Mouse (Mus musculus): Measurements from ENCODE around the gene C2. TPM values are rescaled to one million over a fixed set of nuclear protein-coding genes. Genes with fewer than 3 reads are reported as not detected.

C2 gene
- 1.8 to 3.4 TPM (median 2.8 TPM) in 4 replicates for total RNA-seq (2023; ENCODE audit: inconsistent age)

DNA sequence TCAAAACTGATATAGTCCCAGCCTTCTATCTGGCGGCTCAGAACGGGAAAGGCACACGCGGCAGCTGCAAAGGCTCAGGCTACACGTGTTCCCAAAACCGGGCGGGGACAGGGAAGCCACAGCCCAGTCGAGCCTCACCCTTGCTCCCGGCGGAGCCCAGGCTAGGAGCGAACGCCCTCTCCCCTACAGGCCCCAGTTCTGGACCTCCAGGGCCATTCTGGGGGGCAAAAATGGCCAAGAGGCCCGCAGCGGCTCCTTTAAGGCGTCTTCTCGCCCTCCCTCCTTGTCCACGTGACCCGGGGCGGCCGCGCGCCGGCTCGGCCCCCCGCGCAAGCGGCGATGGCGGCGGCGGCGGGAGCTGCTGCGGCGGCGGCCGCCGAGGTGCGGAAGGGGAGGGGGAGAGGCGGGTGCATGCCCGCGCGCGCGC lies at the start of gene C2, which contains the start of gene Ehmt2:
C2 (minus strand) TSS at position 106 of the 427 bp plus-strand sequence.
Ehmt2 (plus strand) TSS at position 310 of the 427 bp plus-strand sequence.

DNA sequence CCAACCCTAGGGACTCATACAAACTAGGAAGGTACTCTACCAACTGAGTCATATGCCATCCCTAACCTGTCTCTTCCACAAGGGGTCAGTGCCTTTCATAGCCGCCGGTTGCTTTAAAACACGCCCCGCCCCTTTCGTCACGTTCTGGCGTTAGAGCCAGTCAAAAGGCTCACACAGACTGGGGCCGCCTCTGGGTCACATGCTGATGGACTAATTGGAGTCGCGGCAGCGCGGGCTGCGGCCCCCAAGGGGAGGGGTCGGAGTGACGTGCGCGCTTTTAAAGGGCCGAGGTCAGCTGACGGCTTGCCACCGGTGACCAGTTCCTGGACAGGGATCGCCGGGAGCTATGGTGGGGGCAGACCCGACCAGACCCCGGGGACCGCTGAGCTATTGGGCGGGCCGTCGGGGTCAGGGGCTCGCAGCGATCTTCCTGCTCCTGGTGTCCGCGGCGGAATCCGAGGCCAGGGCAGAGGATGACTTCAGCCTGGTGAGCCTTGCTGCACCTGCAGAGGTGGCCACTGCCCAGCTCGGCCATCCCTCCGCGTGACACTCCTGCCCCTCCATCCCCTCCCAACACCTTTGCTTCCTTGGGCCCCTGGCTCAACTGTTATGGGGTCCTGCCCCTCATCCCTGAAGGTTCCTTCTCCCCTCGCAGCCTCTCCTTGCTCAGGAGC lies 33.1 kb upstream of the C2 start, which contains the start of gene Neu1:
Neu1 (plus strand) TSS at position 193 of the 674 bp plus-strand sequence.

DNA sequence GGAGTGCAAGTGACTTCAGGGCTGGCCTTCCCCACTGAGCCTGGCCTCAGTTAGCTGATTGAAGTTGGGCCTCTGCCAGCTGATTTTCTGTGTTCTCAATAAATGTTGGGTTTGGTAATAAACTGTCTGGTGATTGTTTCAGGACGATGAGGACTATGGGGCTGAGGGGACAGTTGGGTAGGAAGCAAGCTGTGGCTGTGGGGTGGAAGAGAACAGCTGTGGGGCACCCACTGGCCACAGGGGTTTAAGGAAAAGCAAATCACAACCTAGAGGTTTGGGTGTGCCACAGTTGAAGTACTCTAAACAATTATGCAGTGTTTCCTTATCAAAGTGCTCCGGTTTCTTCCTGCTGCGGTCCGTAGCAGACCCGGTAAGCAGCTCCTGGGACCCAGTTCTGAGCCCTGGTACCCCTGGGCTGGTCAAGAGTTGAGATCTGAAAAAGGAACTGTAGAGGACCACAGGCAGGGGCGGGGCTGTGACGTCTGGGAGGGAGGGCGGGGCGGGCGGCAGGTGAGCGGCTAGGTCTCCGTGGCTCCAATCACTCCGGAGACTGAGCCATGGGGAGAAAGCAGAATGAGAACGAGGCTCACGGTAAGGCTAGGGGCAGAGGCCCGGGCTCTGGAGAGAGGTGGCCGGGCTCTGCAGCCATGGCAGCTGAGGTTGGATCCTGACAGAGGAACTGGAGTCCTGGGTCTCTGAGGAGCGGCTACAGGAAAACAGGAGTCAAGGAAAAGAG lies 16.0 kb upstream of the C2 start, which contains the start of gene Slc44a4:
Slc44a4 (plus strand) TSS at position 537 of the 736 bp plus-strand sequence.

DNA sequence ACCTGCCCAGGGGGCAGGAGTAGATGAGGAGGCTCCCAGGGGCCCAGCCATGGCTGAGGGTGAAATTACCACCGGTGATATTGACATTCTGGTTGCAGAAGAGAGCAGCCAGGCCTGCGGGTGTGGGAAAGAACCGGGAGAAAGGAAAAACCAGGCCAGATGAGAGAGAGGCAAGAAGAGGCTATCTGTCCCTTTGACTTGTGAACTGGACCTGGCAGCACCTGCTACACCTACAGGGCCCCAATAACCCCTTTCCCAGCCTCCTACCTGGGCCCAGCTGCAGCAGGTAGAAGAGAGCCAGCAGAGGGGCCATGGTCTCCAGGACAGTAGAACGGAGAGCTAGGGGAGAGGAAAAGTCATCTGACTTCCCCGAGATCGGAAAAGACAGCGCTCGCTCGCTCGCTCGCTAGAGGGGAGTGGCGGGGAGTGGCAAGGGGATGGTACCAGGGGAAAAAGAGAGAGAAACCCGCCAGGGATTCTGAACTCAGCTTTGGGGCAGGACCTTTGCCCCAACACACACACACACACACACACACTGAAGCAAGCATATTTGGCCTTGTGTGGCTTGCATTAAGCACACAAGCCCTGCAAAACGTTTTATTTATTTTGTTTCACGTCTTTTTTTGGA lies 16.3 kb downstream of the C2 start, which contains the start of gene Gm20547:
Gm20547 (minus strand) TSS at position 360 of the 628 bp plus-strand sequence.

DNA sequence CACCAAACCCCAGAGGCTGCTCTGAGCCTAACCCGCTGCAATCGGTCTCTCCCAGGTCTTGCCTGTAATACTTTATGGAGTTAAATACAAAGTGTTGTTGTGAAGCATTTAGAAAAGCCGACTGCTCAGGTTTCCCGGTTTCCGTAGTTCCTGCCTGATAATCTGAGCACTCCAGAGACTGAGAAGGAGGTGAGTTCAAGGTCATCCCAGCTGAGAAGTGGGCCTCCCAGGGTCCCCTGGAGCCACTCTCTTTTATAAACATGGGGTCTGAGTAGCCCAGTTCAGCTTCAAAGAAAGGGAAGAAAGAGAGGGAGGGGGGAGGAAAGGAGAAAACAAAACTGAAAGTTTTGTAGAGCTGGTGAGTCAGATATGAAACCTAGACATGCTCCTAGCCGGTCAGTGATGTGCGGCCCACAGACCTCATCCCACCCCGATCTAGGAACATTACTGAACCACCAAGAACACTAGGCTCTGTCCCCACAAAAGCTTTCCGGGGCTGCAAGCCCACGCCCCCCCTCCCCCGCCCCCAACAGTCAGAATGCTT lies 18.7 kb downstream of the C2 start, which contains the start of gene Zbtb12:
Zbtb12 (plus strand) TSS at position 148 of the 544 bp plus-strand sequence.

DNA sequence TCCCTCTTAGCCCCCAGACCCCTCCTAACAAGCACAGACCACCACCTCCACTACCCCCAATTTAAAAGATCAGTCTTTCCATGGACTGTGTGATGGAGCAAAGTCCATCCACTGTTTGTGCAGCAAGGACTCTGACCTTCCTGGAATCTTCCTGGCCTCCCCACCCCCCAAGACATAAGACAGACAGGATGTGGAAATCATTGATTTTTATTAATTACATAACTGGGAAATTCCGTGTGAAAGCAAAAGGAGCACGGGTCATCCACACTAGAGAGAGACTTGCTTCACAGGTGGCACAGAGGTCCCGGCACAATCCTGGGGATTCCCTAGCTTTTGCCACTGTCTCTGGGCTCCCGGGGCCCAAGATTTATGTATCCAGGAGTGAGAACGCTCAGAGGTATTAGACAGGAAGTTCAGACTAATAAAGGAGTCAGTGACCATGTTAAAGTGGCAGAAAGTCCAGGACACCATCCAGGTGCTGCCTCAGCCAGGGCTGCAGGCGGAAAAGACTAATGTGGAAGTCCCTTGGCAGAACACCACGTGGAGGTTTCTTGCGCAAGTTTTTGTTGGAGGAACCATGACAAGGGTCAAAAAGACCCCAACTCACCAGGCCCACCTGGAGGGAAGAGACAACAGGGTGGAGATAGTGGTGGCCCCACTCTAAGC lies 35.5 kb downstream of the C2 start, which contains the start of gene Cfb:
Cfb (minus strand) TSS at position 103 of the 666 bp plus-strand sequence.

DNA sequence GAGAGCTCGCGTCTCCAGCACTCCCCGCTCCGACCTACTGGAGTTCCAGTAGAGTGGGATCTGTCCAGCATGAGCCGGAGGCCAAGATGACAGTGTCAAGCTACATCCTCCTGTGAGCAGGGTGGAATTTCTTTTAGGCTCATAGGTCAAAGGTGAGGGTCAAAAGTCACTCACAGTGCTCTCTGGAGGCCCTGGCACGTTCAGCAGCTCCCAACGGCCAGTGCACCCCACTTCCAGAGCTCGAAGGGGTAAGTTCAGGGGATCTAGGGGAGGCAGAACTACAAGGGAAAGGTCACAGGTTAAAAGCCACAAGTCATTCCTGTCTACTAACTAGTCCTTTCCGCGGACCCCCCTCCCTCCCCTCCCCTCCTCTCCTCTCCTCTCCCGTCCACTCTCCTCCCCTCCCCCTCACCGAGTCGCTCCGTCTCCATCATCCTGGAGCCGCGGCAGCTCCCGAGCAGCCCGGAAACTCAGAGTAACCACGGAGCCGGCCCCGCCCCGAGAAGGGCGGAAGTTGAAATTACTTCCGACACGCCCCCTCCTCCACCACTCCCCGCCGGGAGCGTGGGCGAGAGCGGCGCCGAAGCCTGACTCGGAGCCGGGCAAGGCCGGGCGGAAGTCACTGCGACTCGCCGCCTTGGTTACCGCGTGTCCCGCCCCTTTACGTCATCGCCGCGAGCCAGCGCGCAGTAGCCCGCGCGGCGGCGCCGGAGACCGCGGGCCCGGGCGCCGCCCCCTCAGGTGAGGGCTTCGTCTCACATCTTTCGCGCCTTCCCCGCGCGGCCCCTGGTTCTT lies 48.1 kb downstream of the C2 start, which contains the start of the genes Skiv2l and Nelfe:
Skiv2l (minus strand) TSS at position 489 of the 795 bp plus-strand sequence.
Nelfe (plus strand) TSS at position 670 of the 795 bp plus-strand sequence.

DNA sequence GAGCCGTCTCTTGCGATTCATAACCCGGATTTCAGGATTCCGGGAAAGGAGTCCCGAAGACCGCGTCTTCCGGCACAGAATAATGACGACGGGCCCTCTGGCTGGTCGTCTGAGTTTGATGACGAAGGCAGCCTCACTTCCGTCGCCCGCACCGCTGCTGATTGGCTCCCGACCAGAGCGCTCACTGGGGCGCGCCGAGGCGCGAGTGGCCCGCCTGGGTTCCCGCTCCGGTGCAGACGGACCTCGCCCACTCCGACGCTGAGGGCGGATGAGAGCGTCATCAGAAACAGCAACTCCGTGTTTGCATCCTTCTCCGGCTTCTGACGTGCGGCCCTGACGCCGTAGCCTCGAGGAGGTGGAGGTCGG lies 61.2 kb downstream of the C2 start, which contains the start of the genes Stk19 and Dxo:
Stk19 (minus strand) TSS at position 90 of the 366 bp plus-strand sequence.
Dxo (plus strand) TSS at position 164 of the 366 bp plus-strand sequence.

Other genes starting within 250 kb of the C2 start
- 0.09 to 0.22 TPM (median 0.22 TPM) in 3 of 4 replicates, not detected in the other for gene Tnxb, start 227.7 kb downstream of the C2 start, total RNA-seq (2023; ENCODE audit: inconsistent age)
- 1.8 to 3.2 TPM (median 2.4 TPM) in 4 replicates for gene C4b, start 154.4 kb downstream of the C2 start, total RNA-seq (2023; ENCODE audit: inconsistent age)
- not detected in 4 replicates for gene Cyp21a1, start 93.7 kb downstream of the C2 start, total RNA-seq (2023; ENCODE audit: inconsistent age)
- 60.8 to 71.7 TPM (median 69.2 TPM) in 4 replicates for gene Stk19, start 61.3 kb downstream of the C2 start, total RNA-seq (2023; ENCODE audit: inconsistent age)
- gene Dxo, start 61.2 kb downstream of the C2 start, total RNA-seq (2023; ENCODE audit: inconsistent age), result 75.3 to 85.7 TPM (median 83.7 TPM) in 4 replicates
- 102 to 123 TPM (median 110 TPM) in 4 replicates for gene Skiv2l, start 48.1 kb downstream of the C2 start, total RNA-seq (2023; ENCODE audit: inconsistent age)
- gene Nelfe, start 47.9 kb downstream of the C2 start, total RNA-seq (2023; ENCODE audit: inconsistent age), result 33.5 to 41.3 TPM (median 38.0 TPM) in 4 replicates
- 0.54 TPM in 1 of 4 replicates, not detected in the others for gene Cfb, start 35.7 kb downstream of the C2 start, total RNA-seq (2023; ENCODE audit: inconsistent age)
- 11.1 to 11.4 TPM (median 11.2 TPM) in 4 replicates for gene Zbtb12, start 18.8 kb downstream of the C2 start, total RNA-seq (2023; ENCODE audit: inconsistent age)
- gene Gm20547, start 16.2 kb downstream of the C2 start, total RNA-seq (2023; ENCODE audit: inconsistent age), result 0.27 TPM in 1 of 4 replicates, not detected in the others
- 152 to 164 TPM (median 157 TPM) in 4 replicates for gene Ehmt2, start 204 bp upstream of the C2 start, total RNA-seq (2023; ENCODE audit: inconsistent age)
- not detected in 4 replicates for gene Slc44a4, start 16.2 kb upstream of the C2 start, total RNA-seq (2023; ENCODE audit: inconsistent age)
- gene Neu1, start 33.0 kb upstream of the C2 start, total RNA-seq (2023; ENCODE audit: inconsistent age), result 94.9 to 102 TPM (median 98.6 TPM) in 4 replicates
- 17.8 to 62.2 TPM (median 28.7 TPM) in 4 replicates for gene Hspa1b, start 61.0 kb upstream of the C2 start, total RNA-seq (2023; ENCODE audit: inconsistent age)
- not detected in 4 replicates for gene Gm20481, start 71.6 kb upstream of the C2 start, total RNA-seq (2023; ENCODE audit: inconsistent age)
- gene Hspa1a, start 73.9 kb upstream of the C2 start, total RNA-seq (2023; ENCODE audit: inconsistent age), result 10.4 to 29.3 TPM (median 20.1 TPM) in 4 replicates
- 0.21 to 0.38 TPM in 2 of 4 replicates, not detected in the others for gene Hspa1l, start 74.4 kb upstream of the C2 start, total RNA-seq (2023; ENCODE audit: inconsistent age)
- gene Lsm2, start 83.6 kb upstream of the C2 start, total RNA-seq (2023; ENCODE audit: inconsistent age), result 30.0 to 37.2 TPM (median 32.0 TPM) in 4 replicates
- 269 to 300 TPM (median 290 TPM) in 4 replicates for gene Vars, start 102.7 kb upstream of the C2 start, total RNA-seq (2023; ENCODE audit: inconsistent age)
- 0.16 to 0.54 TPM (median 0.25 TPM) in 4 replicates for gene Vwa7, start 118.3 kb upstream of the C2 start, total RNA-seq (2023; ENCODE audit: inconsistent age)
- 3.4 to 6.4 TPM (median 4.6 TPM) in 4 replicates for gene Sapcd1, start 129.8 kb upstream of the C2 start, total RNA-seq (2023; ENCODE audit: inconsistent age)
- gene Msh5, start 148.5 kb upstream of the C2 start, total RNA-seq (2023; ENCODE audit: inconsistent age), result 6.1 to 10.5 TPM (median 9.2 TPM) in 4 replicates
- 196 to 218 TPM (median 210 TPM) in 4 replicates for gene Clic1, start 151.7 kb upstream of the C2 start, total RNA-seq (2023; ENCODE audit: inconsistent age)
- gene Ddah2, start 160.8 kb upstream of the C2 start, total RNA-seq (2023; ENCODE audit: inconsistent age), result 2.6 to 4.8 TPM (median 4.2 TPM) in 4 replicates
- not detected in 4 replicates for gene Ly6g6c, start 167.1 kb upstream of the C2 start, total RNA-seq (2023; ENCODE audit: inconsistent age)
- gene Mpig6b, start 167.9 kb upstream of the C2 start, total RNA-seq (2023; ENCODE audit: inconsistent age), result 0.45 TPM in 1 of 4 replicates, not detected in the others
- not detected in 4 replicates for gene Ly6g6e, start 178.6 kb upstream of the C2 start, total RNA-seq (2023; ENCODE audit: inconsistent age)
- not detected in 4 replicates for gene Ly6g6d, start 179.8 kb upstream of the C2 start, total RNA-seq (2023; ENCODE audit: inconsistent age)
- not detected in 4 replicates for gene Ly6g6f, start 187.3 kb upstream of the C2 start, total RNA-seq (2023; ENCODE audit: inconsistent age)
- gene Abhd16a, start 191.0 kb upstream of the C2 start, total RNA-seq (2023; ENCODE audit: inconsistent age), result 76.3 to 80.8 TPM (median 77.2 TPM) in 4 replicates
- gene Ly6g5c, start 210.0 kb upstream of the C2 start, total RNA-seq (2023; ENCODE audit: inconsistent age), result not detected in 4 replicates
- 0.93 to 1.6 TPM (median 1.2 TPM) in 4 replicates for gene Ly6g5b, start 217.2 kb upstream of the C2 start, total RNA-seq (2023; ENCODE audit: inconsistent age)
- gene Gpank1, start 223.2 kb upstream of the C2 start, total RNA-seq (2023; ENCODE audit: inconsistent age), result 24.7 to 31.8 TPM (median 30.3 TPM) in 4 replicates
- gene Csnk2b, start 223.8 kb upstream of the C2 start, total RNA-seq (2023; ENCODE audit: inconsistent age), result 121 to 143 TPM (median 135 TPM) in 4 replicates
- gene D17H6S53E, start 228.1 kb upstream of the C2 start, total RNA-seq (2023; ENCODE audit: inconsistent age), result 10.6 to 19.4 TPM (median 13.7 TPM) in 4 replicates
- 0.51 to 2.8 TPM (median 0.69 TPM) in 3 of 4 replicates, not detected in the other for gene Apom, start 233.8 kb upstream of the C2 start, total RNA-seq (2023; ENCODE audit: inconsistent age)
- gene Bag6, start 236.9 kb upstream of the C2 start, total RNA-seq (2023; ENCODE audit: inconsistent age), result 446 to 480 TPM (median 464 TPM) in 4 replicates